15 mouse cellular contexts compared by ENCODE assay signal in genomic region chr4:103796416-103796815, GRCm38 (mm10).
DNase-seq lines count a peak whose midpoint lies in the region; ATAC-seq lines count a peak whose summit lies in the region.
"Had no signal": no experiment of that assay in that cellular context is flagged by ENCODE, and none has a peak within 500 bp of the region (broad histone marks: within the 10 kb centered on the region; RNA-seq: fewer than 3 reads in every experiment).

No protein-coding gene starts in this region.

- no peak overlapping the region for H3K4me2 ChIP-seq in midbrain, embryonic 14.5 days (ENCODE audit: low read length)
- no peak overlapping the region for H3K4me2 ChIP-seq in midbrain, embryonic 15.5 days
- H3K4me2 ChIP-seq: heart, embryonic 12.5 days; midbrain, embryonic 12.5 days had no signal

- H3K9me3 ChIP-seq in midbrain, embryonic 14.5 days (ENCODE audit: control insufficient read depth, low read length) = no peaks in the 10 kb centered on the region
- H3K9me3 ChIP-seq in midbrain, embryonic 15.5 days = no peaks in the 10 kb centered on the region
- H3K9me3 ChIP-seq: heart, embryonic 12.5 days; midbrain, embryonic 12.5 days had no signal

- DNase-seq in frontal cortex, postnatal 25 days (ENCODE audit: low spot score in 2 of 2) = no peak
- DNase-seq in midbrain, embryonic 14.5 days = peak; percentile 27
- peak; percentile 11 to 42 for DNase-seq in left cerebral cortex, postnatal 36 days (ENCODE audit: low spot score in 2 of 2)
- DNase-seq in right cerebral cortex, postnatal 4 days = peak; percentile 54
- no peak for DNase-seq in retina, postnatal 1 day
- DNase-seq in gastrocnemius, adult 18-20 months (ENCODE audit: low spot score) = no peak
- DNase-seq: adrenal gland, postnatal 25 days; kidney, postnatal 4 days; lung, adult 2 months; thymus, postnatal 4 days had no signal

- intact Hi-C loops in left cerebral cortex, postnatal 36 days (cut with DNase I) = no loop called here

- H3K27me3 ChIP-seq in midbrain, embryonic 14.5 days (ENCODE audit: control insufficient read depth, insufficient read depth, low read length) = no peaks in the 10 kb centered on the region
- no peaks in the 10 kb centered on the region for H3K27me3 ChIP-seq in midbrain, embryonic 15.5 days (replicated peaks)
- H3K27me3 ChIP-seq: heart, embryonic 12.5 days; midbrain, embryonic 12.5 days had no signal

- H3K4me3 ChIP-seq in midbrain, embryonic 14.5 days (replicated peaks; ENCODE audit: low read depth, low read length) = no peak overlapping the region
- no peak overlapping the region for H3K4me3 ChIP-seq in midbrain, embryonic 15.5 days
- H3K4me3 ChIP-seq: heart, embryonic 12.5 days; midbrain, embryonic 12.5 days had no signal

- ATAC-seq in frontal cortex, adult (ENCODE audit: low TSS enrichment) = peak; percentile 44
- no peak for ATAC-seq in midbrain, embryonic 14.5 days (ENCODE audit: low FRiP score, low TSS enrichment)
- ATAC-seq in midbrain, embryonic 15.5 days (replicated peaks) = no peak

- peaks cover 13% of the 10 kb centered on the region; the same call in 1 of the 2 replicates for H3K4me1 ChIP-seq in midbrain, embryonic 14.5 days (ENCODE audit: control insufficient read depth, insufficient read depth, low read length)
- peaks cover 13% of the 10 kb centered on the region for H3K4me1 ChIP-seq in midbrain, embryonic 15.5 days
- H3K4me1 ChIP-seq: heart, embryonic 12.5 days; midbrain, embryonic 12.5 days had no signal

- no peak overlapping the region for H3K27ac ChIP-seq in midbrain, embryonic 14.5 days (replicated peaks; ENCODE audit: low read depth, low read length)
- H3K27ac ChIP-seq in midbrain, embryonic 15.5 days = no peak overlapping the region
- H3K27ac ChIP-seq: macrophage; midbrain, embryonic 12.5 days had no signal

- H3K9ac ChIP-seq in midbrain, embryonic 14.5 days (replicated peaks; ENCODE audit: low read length) = no peak overlapping the region
- H3K9ac ChIP-seq in midbrain, embryonic 15.5 days = no peak overlapping the region
- H3K9ac ChIP-seq: heart, embryonic 12.5 days; midbrain, embryonic 12.5 days had no signal

- no peaks in the 10 kb centered on the region for H3K36me3 ChIP-seq in midbrain, embryonic 14.5 days (ENCODE audit: control insufficient read depth, insufficient read depth, low read length)
- H3K36me3 ChIP-seq in midbrain, embryonic 15.5 days (replicated peaks) = no peaks in the 10 kb centered on the region
- H3K36me3 ChIP-seq: heart, embryonic 12.5 days; midbrain, embryonic 12.5 days had no signal

- 75% methylated on average over 6 of the region's 6 CpGs for WGBS in midbrain, embryonic 14.5 days
- 68% methylated on average over 6 of the region's 6 CpGs for WGBS in midbrain, embryonic 15.5 days

Comparison
In these comparisons a context has a peak if more than half of its experiments do, and no peak if none do; other contexts are left out.
1. DNase-seq: peak in midbrain, embryonic 14.5 days (single experiment), left cerebral cortex, postnatal 36 days (2 of 2) and right cerebral cortex, postnatal 4 days (single experiment); none in frontal cortex, postnatal 25 days (0 of 2), retina, postnatal 1 day (single experiment) and gastrocnemius, adult 18-20 months (single experiment).